Mouse (Mus musculus) thymus, adult 2 months (tissue): ENCODE measurements at regions not wholly inside any gene's neighbourhood (a gene's known extent, or its start where the extent isn't known, plus 50 kb on each side); places are given as distances from the start of the nearest gene placed in this dataset.

Experiments
- DNase-seq: peaks from one replicate; pipeline ENCODE4 v3.0.0; 2021
- H3K27ac ChIP-seq: fragments of 200-500 bp; 2 replicates; pipeline ENCODE4 v1.5.1; 2012; ENCODE audit warnings: low read length, control low read depth; ENCODE audit not compliant: control insufficient read depth, insufficient read depth
- H3K27me3 ChIP-seq: fragments of 200-500 bp; 2 replicates; pipeline ENCODE4 v1.6.1; 2012; ENCODE audit warnings: mild to moderate bottlenecking, low read length, moderate library complexity, mixed read lengths; ENCODE audit not compliant: control insufficient read depth, insufficient read depth
- H3K36me3 ChIP-seq: fragments of 200-500 bp; 2 replicates; pipeline ENCODE4 v1.6.1; 2012; ENCODE audit warnings: mild to moderate bottlenecking, low read length, moderate library complexity; ENCODE audit not compliant: control insufficient read depth, insufficient read depth
- H3K4me1 ChIP-seq: fragments of 200-500 bp; replicated peaks from 2 replicates; pipeline ENCODE4 v1.6.1; 2012; ENCODE audit warnings: low read length; ENCODE audit not compliant: control insufficient read depth, insufficient read depth
- H3K4me3 ChIP-seq: fragments of 200-500 bp; 2 replicates; pipeline ENCODE4 v1.5.1; 2012; ENCODE audit warnings: mild to moderate bottlenecking, low read length, control low read depth, moderate library complexity; ENCODE audit not compliant: control insufficient read depth, insufficient read depth
- CTCF ChIP-seq: fragments of 200-500 bp; IDR thresholded peaks from 2 replicates; pipeline ENCODE4 v1.5.1; 2012; ENCODE audit warnings: mild to moderate bottlenecking, control low read depth, low read length, moderate library complexity, borderline replicate concordance; ENCODE audit not compliant: control insufficient read depth, poor library complexity, insufficient read depth; ENCODE audit errors: extremely low read depth
- POLR2A ChIP-seq: fragments of 200-500 bp; IDR thresholded peaks from 2 replicates; pipeline ENCODE4 v1.6.1; 2012; ENCODE audit warnings: mild to moderate bottlenecking, low read length, control low read depth, moderate library complexity; ENCODE audit not compliant: control insufficient read depth, poor library complexity, insufficient read depth; ENCODE audit errors: extremely low read depth
- WGBS: fragments of 180-500 bp; shearing (Covaris S2); methylation state at CpG from one replicate; pipeline ENCODE4 v1.1.7; 2018; 5-methylcytosine and 5-hydroxymethylcytosine counted together

DNA sequence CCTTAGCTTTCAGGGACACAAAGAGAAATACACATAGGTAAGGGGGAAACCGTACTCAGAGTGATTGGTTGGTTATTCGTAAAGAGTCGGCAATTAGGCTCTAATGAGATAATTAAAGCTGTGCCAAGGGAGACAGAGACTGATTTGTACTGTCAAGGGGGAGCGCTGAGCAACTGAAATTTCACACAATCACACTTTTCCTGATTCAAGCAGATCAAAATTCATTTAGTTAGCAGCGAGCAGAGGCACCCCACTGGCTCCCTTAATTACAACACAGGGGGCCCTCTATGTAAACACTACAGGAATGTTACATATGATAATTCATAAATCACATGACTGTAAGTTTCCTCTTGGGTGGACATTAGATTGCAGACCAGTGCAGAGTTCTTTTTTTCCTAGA lies 180.5 kb downstream of the Phlda1 start:
- Histone ChIP-seq H3K4me1 (no peaks in the 10 kb centered on the region), H3K27me3 (no peaks in the 10 kb centered on the region), H3K27ac (no peak overlapping the region), H3K4me3 (no peak overlapping the region), H3K36me3 (no peaks in the 10 kb centered on the region)
- 94% methylated on average over 5 of the region's 5 CpGs for WGBS
- TF ChIP-seq POLR2A (no peak), CTCF (no peak)
- DNase-seq: no peak

DNA sequence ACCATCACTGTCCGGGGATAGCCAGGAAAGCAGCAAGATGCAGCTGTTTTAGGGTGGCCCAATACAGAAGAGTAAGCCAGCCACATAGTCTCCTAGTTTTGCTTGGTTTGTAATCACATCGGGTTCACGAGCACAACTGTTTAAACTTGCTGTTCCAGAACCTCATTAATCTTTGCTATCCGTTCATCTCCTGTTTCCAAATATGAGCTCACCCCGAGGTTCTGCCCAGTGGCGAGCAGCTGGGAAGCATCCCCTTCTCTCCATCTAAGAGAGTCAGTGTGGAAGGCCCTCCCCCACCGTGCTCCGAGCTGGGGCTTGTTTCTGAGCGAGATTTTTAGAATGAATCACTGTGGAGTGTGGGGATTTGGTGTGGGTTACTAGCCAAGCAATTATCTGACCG lies 183.5 kb downstream of the Phlda1 start:
- TF ChIP-seq POLR2A (no peak), CTCF (no peak)
- WGBS: 89% methylated on average over 10 of the region's 10 CpGs
- Histone ChIP-seq H3K4me1 (no peaks in the 10 kb centered on the region), H3K36me3 (no peaks in the 10 kb centered on the region), H3K4me3 (no peak overlapping the region), H3K27me3 (no peaks in the 10 kb centered on the region), H3K27ac (no peak overlapping the region; the same call in 1 of the 2 replicates)
- DNase-seq: no peak

- H3K36me3 ChIP-seq: no peaks in the 10 kb centered on the region
- TF ChIP-seq POLR2A (no peak), CTCF (no peak)
- no peak overlapping the region for H3K27ac ChIP-seq
- no peaks in the 10 kb centered on the region for H3K27me3 ChIP-seq
- DNase-seq: no peak
- no peaks in the 10 kb centered on the region for H3K4me1 ChIP-seq
- no peak overlapping the region for H3K4me3 ChIP-seq
Observed at GRCm38 (mm10) chr10:111693762-111694161, 187.7 kb downstream of the Phlda1 start.

- 85% methylated on average over 6 of the region's 6 CpGs for WGBS
- DNase-seq: no peak
- Histone ChIP-seq H3K4me3 (no peak overlapping the region), H3K36me3 (no peaks in the 10 kb centered on the region), H3K4me1 (no peaks in the 10 kb centered on the region), H3K27me3 (no peaks in the 10 kb centered on the region), H3K27ac (no peak overlapping the region)
- TF ChIP-seq POLR2A (no peak), CTCF (no peak)
Observed at GRCm38 (mm10) chr10:111694227-111695200, 188.4 kb downstream of the Phlda1 start.

GRCm38 (mm10) chr10:111695918-111696760 lies 190.1 kb downstream of the Phlda1 start:
- Histone ChIP-seq H3K36me3 (no peaks in the 10 kb centered on the region), H3K4me1 (no peaks in the 10 kb centered on the region), H3K27ac (no peak overlapping the region), H3K27me3 (no peaks in the 10 kb centered on the region), H3K4me3 (no peak overlapping the region)
- DNase-seq: no peak
- 87% methylated on average over 4 of the region's 4 CpGs for WGBS
- TF ChIP-seq CTCF (no peak), POLR2A (no peak)

- Histone ChIP-seq H3K27me3 (no peaks in the 10 kb centered on the region), H3K27ac (no peak overlapping the region), H3K36me3 (no peaks in the 10 kb centered on the region), H3K4me1 (no peaks in the 10 kb centered on the region), H3K4me3 (no peak overlapping the region)
- 58% methylated on average over 2 of the region's 2 CpGs for WGBS
- no peak for DNase-seq
- TF ChIP-seq CTCF: no peak
Observed at GRCm38 (mm10) chr10:111696987-111697386, 190.9 kb downstream of the Phlda1 start.
